Mouse (Mus musculus): ENCODE measurements around the gene Borcs6.

Gene Borcs6

DNA sequence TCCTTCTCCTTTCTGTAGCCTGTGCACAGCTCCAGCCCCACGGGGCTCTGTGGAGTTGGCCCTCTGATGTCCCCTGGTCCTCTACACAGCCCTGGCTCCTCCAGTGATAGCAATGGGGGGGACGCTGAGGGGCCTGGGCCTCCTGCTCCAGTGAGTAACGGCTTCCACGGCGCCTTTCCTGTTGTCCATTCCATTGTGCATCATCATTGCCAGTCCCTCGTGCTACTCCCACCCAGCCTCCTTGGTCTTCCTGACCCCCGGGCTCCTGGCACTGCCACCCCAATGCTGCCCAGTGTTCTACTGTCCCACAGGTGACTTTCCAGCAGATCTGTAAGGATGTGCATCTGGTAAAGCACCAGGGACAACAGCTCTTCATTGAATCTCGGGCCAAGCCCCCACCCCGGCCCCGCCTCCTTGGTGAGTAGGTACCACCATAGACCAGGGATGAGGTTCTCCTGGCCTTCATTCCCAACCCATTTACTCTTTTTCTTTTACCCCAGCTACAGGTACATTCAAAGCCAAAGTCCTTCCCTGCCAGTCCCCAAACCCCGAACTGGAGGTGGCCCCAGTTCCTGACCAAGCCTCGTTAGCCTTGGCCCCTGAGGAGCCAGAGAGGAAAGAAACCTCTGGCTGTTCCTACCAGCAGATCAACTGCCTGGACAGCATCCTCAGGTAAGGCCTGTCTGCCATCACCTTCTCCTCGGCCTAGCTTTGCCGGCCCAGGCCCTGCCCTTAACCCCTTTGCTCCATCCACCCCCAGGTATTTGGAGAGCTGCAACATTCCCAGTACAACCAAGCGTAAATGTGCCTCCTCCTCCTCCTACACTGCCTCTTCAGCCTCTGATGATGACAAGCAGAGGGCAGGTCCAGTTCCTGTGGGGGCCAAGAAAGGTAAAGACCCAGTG is 44.3 kb downstream of the Borcs6 start:
- DNase-seq = no peak

GRCm38 (mm10) chr11:69104487-69104886 is 45.0 kb downstream of the Borcs6 start:
- DNase-seq = no peak

- DNase-seq = peak in 1 of 2 experiments; percentile 15
These were observed 45.7 kb downstream of the Borcs6 start for GRCm38 (mm10) chr11:69105227-69105626.

DNA sequence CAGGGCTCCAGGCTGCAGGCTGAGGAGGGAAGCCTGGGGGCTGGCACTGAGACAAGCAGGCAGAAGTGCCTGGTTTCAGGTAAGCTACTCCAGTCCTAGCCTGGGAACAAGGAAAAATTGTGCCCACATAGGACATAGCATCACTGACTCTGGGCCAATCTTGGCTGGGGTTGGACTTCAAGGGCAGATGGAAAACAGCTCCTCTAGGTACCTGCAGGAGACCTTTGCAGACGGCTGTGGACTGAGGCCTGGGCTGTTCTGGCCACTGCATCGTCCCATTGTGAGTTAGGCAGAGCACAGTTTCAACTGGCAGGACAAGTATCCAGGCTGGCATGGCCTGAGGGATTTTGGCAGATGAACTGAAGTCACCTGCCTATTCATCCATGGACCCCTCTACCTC is 46.3 kb downstream of the Borcs6 start:
- DNase-seq = no peak

DNA sequence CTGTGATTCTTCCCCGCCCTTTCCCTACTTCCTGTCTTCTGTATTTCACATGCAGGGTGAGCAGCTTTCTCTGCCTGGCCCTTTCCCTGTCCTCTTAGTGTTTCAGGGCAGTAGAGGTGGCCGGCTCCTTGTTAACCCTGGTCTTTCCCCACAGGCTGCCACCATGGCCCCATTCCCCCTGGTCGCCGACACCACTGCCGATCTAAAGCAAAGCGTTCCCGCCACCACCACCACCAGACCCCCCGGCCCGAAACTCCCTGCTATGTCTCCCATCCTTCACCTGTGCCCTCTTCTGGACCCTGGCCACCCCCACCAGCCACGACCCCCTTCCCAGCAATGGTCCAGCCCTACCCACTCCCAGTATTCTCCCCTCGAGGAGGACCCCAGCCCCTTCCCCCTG is 46.8 kb downstream of the Borcs6 start:
- peak in 1 of 2 experiments; percentile 26 for DNase-seq

GRCm38 (mm10) chr11:69106842-69107241 is 47.3 kb downstream of the Borcs6 start:
- DNase-seq = no peak

GRCm38 (mm10) chr11:69107676-69108075 is 48.2 kb downstream of the Borcs6 start:
- no peak for DNase-seq

DNA sequence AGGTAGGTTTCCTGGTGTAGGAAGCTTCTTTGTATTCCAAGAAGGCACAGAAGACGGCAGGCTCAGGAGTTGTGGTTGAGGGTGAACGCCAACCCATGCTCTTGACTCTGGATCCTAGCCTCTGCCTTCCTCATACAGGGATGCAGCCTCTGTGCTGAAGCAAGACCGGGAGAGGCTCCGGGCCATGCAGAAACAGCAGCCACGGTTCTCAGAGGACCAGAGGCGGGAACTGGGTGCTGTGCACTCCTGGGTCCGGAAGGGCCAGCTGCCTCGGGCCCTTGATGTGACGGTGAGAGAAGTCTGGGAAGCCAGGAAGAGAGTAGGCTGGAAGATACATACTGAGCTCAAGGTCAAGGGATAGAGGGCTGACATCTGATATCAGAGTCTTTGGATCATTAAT is 48.7 kb downstream of the Borcs6 start:
- DNase-seq = no peak

- peak in 1 of 2 experiments; percentile 16 for DNase-seq
These were observed 49.7 kb downstream of the Borcs6 start for GRCm38 (mm10) chr11:69109032-69109900.

- DNase-seq = peak; percentile 92 to 96
These were observed 51.0 kb downstream of the Borcs6 start for GRCm38 (mm10) chr11:69110319-69111046.
